ENCODE assay signal across 11 mouse cellular contexts in genomic region chr12:26631795-26632122, GRCm38 (mm10).
DNase-seq lines count a peak whose midpoint lies in the region; ATAC-seq lines count a peak whose summit lies in the region.
"Had no signal": no experiment of that assay in that cellular context is flagged by ENCODE, and none has a peak within 500 bp of the region (broad histone marks: within the 10 kb centered on the region; RNA-seq: fewer than 3 reads in every experiment).

No protein-coding gene starts in this region.

- no peak overlapping the region for H3K4me3 ChIP-seq in embryonic facial prominence, embryonic 13.5 days
- no peak overlapping the region for H3K4me3 ChIP-seq in hindbrain, embryonic 16.5 days (ENCODE audit: low read length)
- no peak overlapping the region for H3K4me3 ChIP-seq in midbrain, embryonic 14.5 days (replicated peaks; ENCODE audit: low read depth, low read length)
- H3K4me3 ChIP-seq: liver, embryonic 15.5 days had no signal

- H3K9me3 ChIP-seq in embryonic facial prominence, embryonic 13.5 days, result no peaks in the 10 kb centered on the region
- H3K9me3 ChIP-seq in hindbrain, embryonic 16.5 days (ENCODE audit: control insufficient read depth, low read length), result no peaks in the 10 kb centered on the region
- no peaks in the 10 kb centered on the region for H3K9me3 ChIP-seq in midbrain, embryonic 14.5 days (ENCODE audit: control insufficient read depth, low read length)
- H3K9me3 ChIP-seq: liver, embryonic 15.5 days had no signal

- H3K27ac ChIP-seq in embryonic facial prominence, embryonic 13.5 days, result peak overlapping the region; percentile 74
- peak overlapping the region; percentile 71 for H3K27ac ChIP-seq in hindbrain, embryonic 16.5 days (ENCODE audit: low read depth, low read length)
- H3K27ac ChIP-seq in midbrain, embryonic 14.5 days (replicated peaks; ENCODE audit: low read depth, low read length), result peak overlapping the region; percentile 94
- H3K27ac ChIP-seq: liver, embryonic 15.5 days had no signal

- DNase-seq in embryo, embryonic 10.5 days (ENCODE audit: low spot score), result peak; percentile 82
- peak; percentile 84 for DNase-seq in midbrain, embryonic 14.5 days
- no peak for DNase-seq in MN1 (ENCODE audit: low spot score)
- no peak for DNase-seq in cerebellum, postnatal 25 days
- no peak for DNase-seq in gastrocnemius, postnatal 25 days
- no peak for DNase-seq in cerebellum, adult 8-10 months
- DNase-seq: adrenal gland, adult 8-10 months had no signal

- ATAC-seq in embryonic facial prominence, embryonic 13.5 days (ENCODE audit: insufficient number of reproducible peaks, insufficient read depth, low FRiP score, low TSS enrichment, low read depth), result 0 out of 2 replicates have a peak, but pooled peaks have one; percentile 67
- ATAC-seq in hindbrain, embryonic 16.5 days, result peak; percentile 86
- peak; percentile 91 for ATAC-seq in midbrain, embryonic 14.5 days (ENCODE audit: low FRiP score, low TSS enrichment)

- peaks cover 15% of the 10 kb centered on the region for H3K4me1 ChIP-seq in embryonic facial prominence, embryonic 13.5 days
- H3K4me1 ChIP-seq in hindbrain, embryonic 16.5 days (ENCODE audit: control insufficient read depth, insufficient read depth, low read depth, low read length), result no peaks in the 10 kb centered on the region; the same call in 1 of the 2 replicates
- peaks cover 30% of the 10 kb centered on the region for H3K4me1 ChIP-seq in midbrain, embryonic 14.5 days (ENCODE audit: control insufficient read depth, insufficient read depth, low read length)
- H3K4me1 ChIP-seq: liver, embryonic 15.5 days had no signal

- peak overlapping the region; percentile 22 for H3K4me2 ChIP-seq in embryonic facial prominence, embryonic 13.5 days
- H3K4me2 ChIP-seq in hindbrain, embryonic 16.5 days (ENCODE audit: low read length), result peak overlapping the region; percentile 4; the same call in 1 of the 2 replicates
- H3K4me2 ChIP-seq in midbrain, embryonic 14.5 days (ENCODE audit: low read length), result peak overlapping the region; percentile 39
- H3K4me2 ChIP-seq: liver, embryonic 15.5 days had no signal

- 17% methylated on average over 1 of the region's 1 CpGs for WGBS in embryonic facial prominence, embryonic 13.5 days
- WGBS in hindbrain, embryonic 16.5 days, result 4% methylated on average over 1 of the region's 1 CpGs
- WGBS in midbrain, embryonic 14.5 days, result 0% methylated on average over 1 of the region's 1 CpGs

- H3K9ac ChIP-seq in embryonic facial prominence, embryonic 13.5 days, result no peak overlapping the region
- peak overlapping the region; percentile 47; the same call in 1 of the 2 replicates for H3K9ac ChIP-seq in hindbrain, embryonic 16.5 days (ENCODE audit: low read depth, low read length)
- peak overlapping the region; percentile 51; the same call in 1 of the 2 replicates for H3K9ac ChIP-seq in midbrain, embryonic 14.5 days (replicated peaks; ENCODE audit: low read length)
- H3K9ac ChIP-seq: liver, embryonic 15.5 days had no signal

- no peaks in the 10 kb centered on the region for H3K27me3 ChIP-seq in embryonic facial prominence, embryonic 13.5 days
- no peaks in the 10 kb centered on the region for H3K27me3 ChIP-seq in hindbrain, embryonic 16.5 days (replicated peaks; ENCODE audit: control insufficient read depth, insufficient read depth, low read length)
- H3K27me3 ChIP-seq in midbrain, embryonic 14.5 days (ENCODE audit: control insufficient read depth, insufficient read depth, low read length), result no peaks in the 10 kb centered on the region
- H3K27me3 ChIP-seq: liver, embryonic 15.5 days had no signal

- H3K36me3 ChIP-seq in embryonic facial prominence, embryonic 13.5 days, result no peaks in the 10 kb centered on the region
- no peaks in the 10 kb centered on the region for H3K36me3 ChIP-seq in hindbrain, embryonic 16.5 days (ENCODE audit: control insufficient read depth, insufficient read depth, low read length)
- no peaks in the 10 kb centered on the region for H3K36me3 ChIP-seq in midbrain, embryonic 14.5 days (ENCODE audit: control insufficient read depth, insufficient read depth, low read length)
- H3K36me3 ChIP-seq: G1E; liver, embryonic 15.5 days had no signal

Comparison
In these comparisons a context has a peak if more than half of its experiments do, and no peak if none do; other contexts are left out.
1. DNase-seq: peak in embryo, embryonic 10.5 days (single experiment) and midbrain, embryonic 14.5 days (single experiment); none in MN1 (single experiment), cerebellum, postnatal 25 days (0 of 2), gastrocnemius, postnatal 25 days (single experiment) and cerebellum, adult 8-10 months (single experiment).
2. Peak in every context shown above with its lines, with median percentiles within 50 percentile points of each other: ATAC-seq, H3K27ac ChIP-seq and H3K4me2 ChIP-seq.